Mouse (Mus musculus): ENCODE measurements around the gene Ppfia3. TPM values are rescaled to one million over a fixed set of nuclear protein-coding genes. Genes with fewer than 3 reads are reported as not detected.
"Not testable (repeated sequence)": the region's sequence is repeated elsewhere in the genome, so short reads cannot be mapped to it uniquely, and the experiment has no call there.

Gene Ppfia3
- under 1 TPM in 3 of 4 experiments, not detected in 1; 0.07 to 0.24 (median 0.09) TPM for total RNA-seq (2022)

GRCm38 (mm10) chr7:45366652-45367019 lies at the start of gene Ppfia3:
Gene Ppfia3, minus strand, starts transcription at chr7:45367019.
- no peak for DNase-seq (ENCODE audit: low spot score in 2 of 2)

- no peak for DNase-seq (ENCODE audit: low spot score in 2 of 2)
These were observed 48.8 kb upstream of the Ppfia3 start for GRCm38 (mm10) chr7:45415636-45416035.

GRCm38 (mm10) chr7:45414740-45415224 lies 48.0 kb upstream of the Ppfia3 start:
- DNase-seq (ENCODE audit: low spot score in 2 of 2): no peak

- DNase-seq (ENCODE audit: low spot score in 2 of 2): peak in 1 of 2 experiments; percentile 7
These were observed 47.3 kb upstream of the Ppfia3 start for GRCm38 (mm10) chr7:45413864-45414739.

GRCm38 (mm10) chr7:45413113-45413863 lies 46.5 kb upstream of the Ppfia3 start, which contains the start of gene Ntf5:
Gene Ntf5, plus strand, starts transcription at chr7:45413695.
- DNase-seq (ENCODE audit: low spot score in 2 of 2): peak in 1 of 2 experiments; percentile 36

- peak; percentile 67 to 76 for DNase-seq (ENCODE audit: low spot score in 2 of 2)
These were observed 45.6 kb upstream of the Ppfia3 start for GRCm38 (mm10) chr7:45412421-45412820.

- no peak for DNase-seq (ENCODE audit: low spot score in 2 of 2)
These were observed 42.8 kb upstream of the Ppfia3 start for GRCm38 (mm10) chr7:45409497-45410163.

- DNase-seq (ENCODE audit: low spot score in 2 of 2): no peak
These were observed 42.1 kb upstream of the Ppfia3 start for GRCm38 (mm10) chr7:45408949-45409348.

GRCm38 (mm10) chr7:45408351-45408750 lies 41.5 kb upstream of the Ppfia3 start:
- DNase-seq (ENCODE audit: low spot score in 2 of 2): no peak

- DNase-seq (ENCODE audit: low spot score in 2 of 2): no peak
These were observed 41.0 kb upstream of the Ppfia3 start for GRCm38 (mm10) chr7:45407836-45408235.

- peak; percentile 66 to 80 for DNase-seq (ENCODE audit: low spot score in 2 of 2)
These were observed 39.6 kb upstream of the Ppfia3 start for GRCm38 (mm10) chr7:45406157-45407156.

- DNase-seq (ENCODE audit: low spot score in 2 of 2): peak; percentile 66 to 78
These were observed 38.6 kb upstream of the Ppfia3 start, which contains the start of gene Kcna7 for GRCm38 (mm10) chr7:45405091-45406075. Gene Kcna7, plus strand, starts transcription at chr7:45405653.

GRCm38 (mm10) chr7:45403532-45404261 lies 36.9 kb upstream of the Ppfia3 start:
- DNase-seq (ENCODE audit: low spot score in 2 of 2): no peak

- no peak for DNase-seq (ENCODE audit: low spot score in 2 of 2)
These were observed 34.8 kb upstream of the Ppfia3 start for GRCm38 (mm10) chr7:45401521-45402085.

- DNase-seq (ENCODE audit: low spot score in 2 of 2): no peak
These were observed 30.0 kb upstream of the Ppfia3 start for GRCm38 (mm10) chr7:45396787-45397186.

- DNase-seq (ENCODE audit: low spot score in 2 of 2): not testable (repeated sequence)
These were observed 29.5 kb upstream of the Ppfia3 start for GRCm38 (mm10) chr7:45396337-45396775.

- DNase-seq (ENCODE audit: low spot score in 2 of 2): peak; percentile 100
These were observed 28.9 kb upstream of the Ppfia3 start, which contains the start of gene Snrnp70 for GRCm38 (mm10) chr7:45395578-45396336. Gene Snrnp70, minus strand, starts transcription at chr7:45395742.
